Mouse (Mus musculus): ENCODE measurements around the gene Slf2. TPM values are rescaled to one million over a fixed set of nuclear protein-coding genes. Genes with fewer than 3 reads are reported as not detected.

Slf2 gene
- polyA plus RNA-seq, 1 experiment = 9.1 TPM

- no peak for TF ChIP-seq USF1 (IDR thresholded peaks at IDR 0.05; ENCODE audit: low read depth)
- no peak for TF ChIP-seq MYOD1 (IDR thresholded peaks at IDR 0.05; ENCODE audit: control insufficient read depth, insufficient read length, low read depth)
- no peak for TF ChIP-seq CEBPB (IDR thresholded peaks at IDR 0.05; ENCODE audit: low read depth)
- no peak for TF ChIP-seq MYOG (IDR thresholded peaks at IDR 0.05; ENCODE audit: control insufficient read depth, extremely low read depth, insufficient read length)
- TF ChIP-seq FOSL1 (IDR thresholded peaks at IDR 0.05; ENCODE audit: insufficient read depth, low read length, poor library complexity, severe bottlenecking) = no peak
- no peak for TF ChIP-seq MAX (IDR thresholded peaks at IDR 0.05)
- no peak for TF ChIP-seq CTCF (IDR thresholded peaks at IDR 0.05; ENCODE audit: control insufficient read depth, insufficient read depth, insufficient read length)
- peaks cover 7% of the 10 kb centered on the region for H3K79me2 ChIP-seq (ENCODE audit: control insufficient read depth, insufficient read depth)
These were observed 4.2 kb upstream of the Slf2 start for GRCm38 (mm10) chr19:44926781-44927180.

GRCm38 (mm10) chr19:44927250-44927649 lies 3.7 kb upstream of the Slf2 start:
- Histone ChIP-seq H3K79me2 (ENCODE audit: control insufficient read depth, insufficient read depth) (peaks cover 12% of the 10 kb centered on the region), H3K27me3 (ENCODE audit: control insufficient read depth, insufficient read depth, insufficient read length) (no peaks in the 10 kb centered on the region), H3ac (ENCODE audit: control insufficient read depth, insufficient read length, low read depth) (no peak overlapping the region), H3K4me3 (ENCODE audit: insufficient read depth, poor library complexity, severe bottlenecking) (no peak overlapping the region), H3K79me3 (ENCODE audit: low read depth) (peaks cover 10% of the 10 kb centered on the region), H3K36me3 (ENCODE audit: control insufficient read depth, insufficient read depth) (no peaks in the 10 kb centered on the region)
- TF ChIP-seq MYOD1 (IDR thresholded peaks at IDR 0.05; ENCODE audit: control insufficient read depth, insufficient read length, low read depth) (no peak), FOSL1 (IDR thresholded peaks at IDR 0.05; ENCODE audit: insufficient read depth, low read length, poor library complexity, severe bottlenecking) (no peak), USF1 (IDR thresholded peaks at IDR 0.05; ENCODE audit: low read depth) (no peak), CTCF (IDR thresholded peaks at IDR 0.05; ENCODE audit: control insufficient read depth, insufficient read depth, insufficient read length) (no peak), CEBPB (IDR thresholded peaks at IDR 0.05; ENCODE audit: low read depth) (no peak), MAX (IDR thresholded peaks at IDR 0.05) (no peak), MYOG (IDR thresholded peaks at IDR 0.05; ENCODE audit: control insufficient read depth, extremely low read depth, insufficient read length) (no peak)

More at GRCm38 (mm10) chr19:44926781-44927180, 4.2 kb upstream of the Slf2 start:
- Histone ChIP-seq H3K27me3 (ENCODE audit: control insufficient read depth, insufficient read depth, insufficient read length) (no peaks in the 10 kb centered on the region), H3K4me3 (ENCODE audit: insufficient read depth, poor library complexity, severe bottlenecking) (no peak overlapping the region), H3ac (ENCODE audit: control insufficient read depth, insufficient read length, low read depth) (no peak overlapping the region), H3K36me3 (ENCODE audit: control insufficient read depth, insufficient read depth) (no peaks in the 10 kb centered on the region), H3K79me3 (ENCODE audit: low read depth) (peaks cover 5% of the 10 kb centered on the region)

GRCm38 (mm10) chr19:44928185-44928584 lies 2.8 kb upstream of the Slf2 start:
- peaks cover under 1% of the 10 kb centered on the region for H3K36me3 ChIP-seq (ENCODE audit: control insufficient read depth, insufficient read depth)
- no peak for TF ChIP-seq CEBPB (IDR thresholded peaks at IDR 0.05; ENCODE audit: low read depth)
- TF ChIP-seq CTCF (IDR thresholded peaks at IDR 0.05; ENCODE audit: control insufficient read depth, insufficient read depth, insufficient read length) = no peak
- TF ChIP-seq MAX (IDR thresholded peaks at IDR 0.05) = no peak
- TF ChIP-seq MYOD1 (IDR thresholded peaks at IDR 0.05; ENCODE audit: control insufficient read depth, insufficient read length, low read depth) = no peak
- TF ChIP-seq MYOG (IDR thresholded peaks at IDR 0.05; ENCODE audit: control insufficient read depth, extremely low read depth, insufficient read length) = no peak
- TF ChIP-seq USF1 (IDR thresholded peaks at IDR 0.05; ENCODE audit: low read depth) = no peak
- no peak for TF ChIP-seq FOSL1 (IDR thresholded peaks at IDR 0.05; ENCODE audit: insufficient read depth, low read length, poor library complexity, severe bottlenecking)
- no peak overlapping the region for H3K4me3 ChIP-seq (ENCODE audit: insufficient read depth, poor library complexity, severe bottlenecking)

GRCm38 (mm10) chr19:44929251-44929650 lies 1.7 kb upstream of the Slf2 start:
- Histone ChIP-seq H3ac (ENCODE audit: control insufficient read depth, insufficient read length, low read depth) (no peak overlapping the region), H3K4me3 (ENCODE audit: insufficient read depth, poor library complexity, severe bottlenecking) (no peak overlapping the region), H3K79me2 (ENCODE audit: control insufficient read depth, insufficient read depth) (peaks cover 32% of the 10 kb centered on the region), H3K79me3 (ENCODE audit: low read depth) (peaks cover 28% of the 10 kb centered on the region), H3K36me3 (ENCODE audit: control insufficient read depth, insufficient read depth) (peaks cover 11% of the 10 kb centered on the region), H3K27me3 (ENCODE audit: control insufficient read depth, insufficient read depth, insufficient read length) (no peaks in the 10 kb centered on the region)
- no peak for TF ChIP-seq CEBPB (IDR thresholded peaks at IDR 0.05; ENCODE audit: low read depth)
- TF ChIP-seq MYOG (IDR thresholded peaks at IDR 0.05; ENCODE audit: control insufficient read depth, extremely low read depth, insufficient read length) = no peak
- TF ChIP-seq USF1 (IDR thresholded peaks at IDR 0.05; ENCODE audit: low read depth) = no peak
- no peak for TF ChIP-seq MYOD1 (IDR thresholded peaks at IDR 0.05; ENCODE audit: control insufficient read depth, insufficient read length, low read depth)
- no peak for TF ChIP-seq FOSL1 (IDR thresholded peaks at IDR 0.05; ENCODE audit: insufficient read depth, low read length, poor library complexity, severe bottlenecking)
- TF ChIP-seq CTCF (IDR thresholded peaks at IDR 0.05; ENCODE audit: control insufficient read depth, insufficient read depth, insufficient read length) = no peak
- no peak for TF ChIP-seq MAX (IDR thresholded peaks at IDR 0.05)

More at GRCm38 (mm10) chr19:44928185-44928584, 2.8 kb upstream of the Slf2 start:
- Histone ChIP-seq H3ac (ENCODE audit: control insufficient read depth, insufficient read length, low read depth) (no peak overlapping the region), H3K79me2 (ENCODE audit: control insufficient read depth, insufficient read depth) (peaks cover 21% of the 10 kb centered on the region), H3K79me3 (ENCODE audit: low read depth) (peaks cover 18% of the 10 kb centered on the region), H3K27me3 (ENCODE audit: control insufficient read depth, insufficient read depth, insufficient read length) (no peaks in the 10 kb centered on the region)

- H3K79me3 ChIP-seq (ENCODE audit: low read depth) = peaks cover 31% of the 10 kb centered on the region
- no peak overlapping the region for H3ac ChIP-seq (ENCODE audit: control insufficient read depth, insufficient read length, low read depth)
- TF ChIP-seq MYOG (IDR thresholded peaks at IDR 0.05; ENCODE audit: control insufficient read depth, extremely low read depth, insufficient read length) (no peak), CEBPB (IDR thresholded peaks at IDR 0.05; ENCODE audit: low read depth) (no peak), MYOD1 (IDR thresholded peaks at IDR 0.05; ENCODE audit: control insufficient read depth, insufficient read length, low read depth) (no peak), MAX (IDR thresholded peaks at IDR 0.05) (no peak), FOSL1 (IDR thresholded peaks at IDR 0.05; ENCODE audit: insufficient read depth, low read length, poor library complexity, severe bottlenecking) (no peak), CTCF (IDR thresholded peaks at IDR 0.05; ENCODE audit: control insufficient read depth, insufficient read depth, insufficient read length) (no peak), USF1 (IDR thresholded peaks at IDR 0.05; ENCODE audit: low read depth) (no peak)
- H3K4me3 ChIP-seq (ENCODE audit: insufficient read depth, poor library complexity, severe bottlenecking) = no peak overlapping the region
- H3K27me3 ChIP-seq (ENCODE audit: control insufficient read depth, insufficient read depth, insufficient read length) = no peaks in the 10 kb centered on the region
- peaks cover 15% of the 10 kb centered on the region for H3K36me3 ChIP-seq (ENCODE audit: control insufficient read depth, insufficient read depth)
- H3K79me2 ChIP-seq (ENCODE audit: control insufficient read depth, insufficient read depth) = peaks cover 36% of the 10 kb centered on the region
These were observed 1.3 kb upstream of the Slf2 start for GRCm38 (mm10) chr19:44929663-44930062.

Measured in C2C12 (cell line).